Mouse (Mus musculus) mature B cell (primary cell): ENCODE measurements around the gene Apol7e.
"Not testable (repeated sequence)": the region's sequence is repeated elsewhere in the genome, so short reads cannot be mapped to it uniquely, and the experiment has no call there.

Experiments
- in situ Hi-C: fragments of 300-500 bp; cut with MboI; formaldehyde crosslinking; loops from 2 replicates; pipeline ENCODE4 v1.14.3; 2019

Apol7e gene

GRCm38 (mm10) chr15:77740511-77741297 lies 42.0 kb downstream of the Apol7e start:
- in situ Hi-C loops, result no loop called here

- in situ Hi-C loops, result not testable (repeated sequence)
Measured at GRCm38 (mm10) chr15:77741556-77741955, 42.9 kb downstream of the Apol7e start.

GRCm38 (mm10) chr15:77744632-77745031 lies 46.0 kb downstream of the Apol7e start:
- in situ Hi-C loops, result no loop called here

GRCm38 (mm10) chr15:77745081-77745480 lies 46.4 kb downstream of the Apol7e start:
- in situ Hi-C loops, result no loop called here

- in situ Hi-C loops, result no loop called here
Measured at GRCm38 (mm10) chr15:77746326-77746725, 47.7 kb downstream of the Apol7e start.

DNA sequence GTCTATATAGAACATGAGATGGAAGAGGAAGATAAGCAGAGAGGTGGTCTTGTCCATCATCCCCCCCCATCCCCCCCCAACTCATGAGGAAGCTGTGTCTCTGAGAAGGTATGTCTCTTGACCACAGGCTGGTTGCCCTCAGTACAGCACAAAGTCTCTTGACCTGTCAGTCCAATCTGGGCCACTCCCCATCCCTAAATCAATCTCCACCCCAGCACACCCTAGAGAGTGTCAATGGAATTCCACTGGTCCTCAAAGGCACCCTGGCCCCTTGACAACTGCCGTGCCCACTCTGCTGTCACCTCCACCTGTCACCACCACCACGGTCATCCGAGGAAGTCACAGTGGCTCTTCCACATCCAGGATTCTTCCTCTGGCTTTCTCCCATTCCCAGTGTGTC lies 49.8 kb downstream of the Apol7e start:
- in situ Hi-C loops, result no loop called here

DNA sequence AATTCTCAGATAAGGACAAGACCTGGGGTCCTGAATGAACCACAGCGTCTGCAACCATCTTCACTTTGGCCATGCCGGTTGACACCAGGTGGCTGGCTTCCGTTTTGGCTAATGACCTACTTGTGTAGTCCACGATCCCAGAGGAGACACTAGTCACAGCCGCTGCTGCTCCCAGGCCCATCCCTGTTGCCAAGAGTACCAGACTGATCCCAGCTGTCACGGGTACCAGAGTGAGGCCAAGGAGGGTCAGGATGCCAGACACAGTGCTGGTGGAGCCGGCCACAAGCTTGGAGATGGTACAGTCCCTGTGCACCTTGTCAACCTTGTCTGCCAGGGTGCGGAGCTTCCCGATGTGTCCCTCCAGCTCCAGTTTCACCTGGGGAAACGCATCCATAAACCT lies 51.1 kb downstream of the Apol7e start:
- in situ Hi-C loops, result no loop called here

GRCm38 (mm10) chr15:77750461-77750860 lies 51.8 kb downstream of the Apol7e start:
- in situ Hi-C loops, result no loop called here

DNA sequence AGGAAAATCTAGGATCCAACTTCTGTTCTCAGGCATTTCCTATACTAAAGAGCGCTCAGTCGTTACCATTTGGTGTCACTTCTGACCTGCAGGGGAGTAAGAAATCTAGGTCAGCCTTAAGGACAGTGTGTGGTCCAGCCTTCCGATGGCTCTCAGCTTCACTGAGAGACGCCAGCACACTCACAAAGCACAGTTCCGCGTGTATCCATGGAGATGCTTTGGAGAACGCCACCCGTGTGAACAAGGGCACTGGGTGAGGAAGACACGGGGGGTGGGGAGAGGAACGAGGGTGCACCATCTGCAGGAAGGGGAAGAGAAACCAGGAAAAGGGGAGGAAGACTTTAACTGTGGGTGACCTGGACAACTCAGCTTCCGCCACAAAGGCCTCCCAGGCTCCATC lies 53.8 kb downstream of the Apol7e start:
- in situ Hi-C loops, result no loop called here

DNA sequence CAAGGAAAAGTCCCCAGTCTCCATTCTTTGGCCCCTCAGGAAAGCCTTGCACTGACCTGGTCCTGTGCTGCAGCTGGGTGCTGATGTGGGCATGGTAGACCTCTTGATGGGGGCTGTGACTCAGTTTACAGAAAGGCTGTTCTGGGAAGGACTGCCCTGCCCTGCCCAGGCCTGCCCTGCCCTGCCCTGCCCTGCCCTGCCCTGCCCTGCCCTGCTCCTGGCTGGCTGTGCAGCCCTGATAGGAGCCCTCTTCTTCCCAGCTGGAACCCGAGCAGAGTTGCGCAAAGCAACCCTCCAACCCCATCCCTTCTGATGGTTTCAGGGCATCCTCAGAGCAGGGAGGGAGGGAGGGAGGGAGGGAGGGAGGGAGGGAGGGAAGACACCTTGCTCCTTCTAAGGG lies 56.5 kb downstream of the Apol7e start:
- in situ Hi-C loops, result no loop called here

DNA sequence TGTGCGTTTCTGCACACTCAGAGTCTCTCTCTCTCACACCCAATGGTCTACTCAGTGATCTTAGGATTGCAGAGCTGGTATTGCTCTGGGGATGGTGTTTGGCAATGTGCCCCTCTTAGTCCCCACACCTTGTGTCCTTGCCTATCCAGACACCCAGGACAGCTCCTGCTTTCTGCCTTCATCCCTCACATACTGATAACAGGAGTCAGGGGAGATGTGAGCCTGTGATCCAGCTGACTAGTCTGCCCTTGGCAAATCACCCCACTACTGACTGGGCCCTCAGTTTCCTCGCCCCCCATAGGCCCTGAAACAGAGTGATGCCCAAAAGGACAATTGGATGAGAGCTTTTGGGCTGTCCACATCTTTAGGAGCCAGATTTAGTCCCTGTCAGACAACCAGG lies 57.4 kb downstream of the Apol7e start:
- in situ Hi-C loops, result no loop called here

DNA sequence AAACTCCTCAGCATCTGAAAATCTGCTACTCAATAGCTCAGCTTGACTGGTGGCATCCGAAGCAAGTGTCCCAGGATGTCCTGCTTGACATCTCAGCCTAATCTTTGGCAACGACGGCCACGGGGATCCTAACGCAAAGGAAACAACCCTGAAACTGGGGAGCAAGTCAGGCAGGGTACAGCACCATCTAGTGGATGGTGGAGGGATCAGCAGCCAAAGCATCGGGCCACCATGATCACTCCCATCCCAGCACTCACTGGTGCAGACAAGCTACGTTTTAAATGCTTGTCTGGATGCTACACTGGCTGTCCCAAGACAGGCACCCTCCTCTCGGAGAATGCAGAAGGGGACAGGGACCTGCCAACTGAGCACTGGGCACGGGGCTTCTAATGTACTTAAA lies 58.2 kb downstream of the Apol7e start, which contains the start of gene Apol8:
Apol8 (minus strand) TSS at position 156 of the 400 bp plus-strand sequence.
- in situ Hi-C loops, result no loop called here

DNA sequence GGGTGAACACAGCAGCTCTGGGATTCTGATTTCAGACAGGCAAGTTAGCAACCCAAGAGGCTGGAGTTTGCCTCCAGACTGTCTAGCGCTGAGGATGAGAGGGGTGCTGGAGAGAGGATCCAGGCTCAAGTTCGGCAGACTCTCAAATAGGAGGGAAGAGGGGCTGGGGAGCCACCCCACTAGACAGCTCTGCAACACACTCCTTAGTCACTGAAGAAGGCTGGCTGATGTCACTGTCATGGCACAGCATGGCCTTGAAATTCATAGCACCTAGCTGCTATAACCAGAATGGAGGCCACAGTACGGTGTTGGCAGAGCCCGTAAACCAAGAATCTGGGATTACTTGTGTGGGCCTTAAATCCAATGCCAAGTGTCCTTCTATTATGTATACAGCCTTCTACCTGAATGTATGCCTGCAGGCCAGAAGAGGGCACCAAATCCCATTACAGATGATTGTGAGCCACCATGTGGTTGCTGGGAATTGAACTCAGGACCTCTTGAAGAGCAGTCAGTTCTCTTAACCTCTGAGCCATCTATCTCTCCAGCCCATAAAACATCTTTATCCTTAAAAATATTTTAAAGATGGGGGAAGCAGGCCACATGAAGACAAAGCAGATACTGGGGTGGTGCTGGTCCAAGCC lies 59.0 kb downstream of the Apol7e start:
- in situ Hi-C loops, result no loop called here

GRCm38 (mm10) chr15:77760037-77760436 lies 61.4 kb downstream of the Apol7e start:
- in situ Hi-C loops, result no loop called here

GRCm38 (mm10) chr15:77761083-77761482 lies 62.4 kb downstream of the Apol7e start:
- in situ Hi-C loops, result no loop called here

DNA sequence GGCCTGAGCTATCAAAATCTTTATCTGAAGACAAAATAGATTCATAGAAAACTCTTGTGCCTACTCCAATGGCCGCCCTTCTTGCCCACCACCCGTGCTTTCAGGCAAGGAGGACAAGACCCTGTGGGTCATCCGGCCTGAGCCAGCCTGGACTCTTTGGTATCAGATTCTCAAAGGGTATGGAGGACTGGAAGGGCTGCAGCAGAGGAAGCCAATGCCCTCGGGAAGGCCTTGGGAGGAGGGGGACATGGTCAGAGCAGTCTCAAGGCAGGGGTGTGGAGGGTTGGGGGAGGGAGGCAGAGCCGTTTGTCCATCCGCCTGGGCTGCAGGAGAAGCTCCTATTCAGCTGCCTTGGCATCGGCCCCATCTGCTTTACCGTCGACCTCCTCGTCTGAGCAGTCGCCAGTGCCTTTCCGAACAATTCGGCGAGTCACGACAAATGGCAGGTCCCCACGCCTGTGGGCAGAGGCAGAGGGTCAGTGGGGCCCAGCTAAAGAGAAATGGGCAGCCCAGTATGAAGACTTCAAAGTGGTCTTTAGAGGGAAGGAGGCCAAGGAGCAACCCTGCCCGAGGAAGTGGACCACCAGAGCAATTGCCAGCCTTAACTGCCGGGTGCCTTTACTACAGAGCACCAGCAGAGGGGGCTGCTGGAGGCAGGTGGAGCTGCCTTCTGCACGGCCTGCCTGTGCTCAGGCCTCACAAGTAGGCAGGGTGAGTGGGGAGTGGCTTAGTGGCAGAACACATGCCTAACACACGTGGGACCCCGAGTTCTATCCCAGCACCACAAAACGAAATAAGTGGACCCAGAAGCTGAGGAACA lies 63.1 kb downstream of the Apol7e start:
- in situ Hi-C loops, result no loop called here

GRCm38 (mm10) chr15:77763050-77763449 lies 64.4 kb downstream of the Apol7e start:
- in situ Hi-C loops, result no loop called here

GRCm38 (mm10) chr15:77763702-77764101 lies 65.0 kb downstream of the Apol7e start:
- in situ Hi-C loops, result no loop called here

- in situ Hi-C loops, result no loop called here
Measured at GRCm38 (mm10) chr15:77764391-77765006, 65.8 kb downstream of the Apol7e start.

DNA sequence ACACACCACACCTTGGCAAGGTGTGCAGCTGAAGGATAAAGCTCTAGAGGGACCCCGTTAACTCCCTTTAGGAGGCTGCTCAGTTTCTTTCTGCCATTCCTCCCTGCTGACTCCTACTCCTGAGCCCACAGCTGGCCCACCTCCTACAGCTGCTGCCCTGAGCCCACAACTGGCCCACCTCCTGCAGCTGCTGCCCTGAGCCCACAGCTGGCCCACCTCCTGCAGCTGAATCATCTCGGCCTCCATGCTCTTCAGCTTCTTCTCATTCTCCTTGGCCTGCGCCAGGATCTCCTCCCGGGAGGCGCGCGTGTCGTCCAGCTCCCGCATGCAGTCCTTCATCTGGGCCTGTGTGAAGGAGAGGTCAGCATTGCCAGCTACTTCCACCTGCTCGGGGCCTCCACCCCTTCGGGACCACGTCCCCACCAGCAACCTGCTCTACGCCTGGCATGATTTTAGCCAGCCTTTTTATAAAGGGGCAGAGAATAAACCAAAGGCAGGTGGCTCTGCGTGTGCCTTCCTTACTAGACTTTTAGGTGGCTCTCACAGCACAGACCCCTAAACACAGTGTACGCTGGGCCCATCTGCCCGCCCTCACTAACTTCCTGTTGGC lies 66.9 kb downstream of the Apol7e start:
- in situ Hi-C loops, result no loop called here

- in situ Hi-C loops, result no loop called here
Measured at GRCm38 (mm10) chr15:77766981-77767380, 68.3 kb downstream of the Apol7e start.
